Mouse (Mus musculus): ENCODE results near the gene Chrng. TPM values are rescaled to one million over a fixed set of nuclear protein-coding genes. Genes with fewer than 3 reads are reported as not detected.
A peak's percentile ranks its signal among the peaks of the same experiment; 100 is the strongest.

Chrng gene
- polyA plus RNA-seq, 1 experiment from 2014 or later = not detected

DNA sequence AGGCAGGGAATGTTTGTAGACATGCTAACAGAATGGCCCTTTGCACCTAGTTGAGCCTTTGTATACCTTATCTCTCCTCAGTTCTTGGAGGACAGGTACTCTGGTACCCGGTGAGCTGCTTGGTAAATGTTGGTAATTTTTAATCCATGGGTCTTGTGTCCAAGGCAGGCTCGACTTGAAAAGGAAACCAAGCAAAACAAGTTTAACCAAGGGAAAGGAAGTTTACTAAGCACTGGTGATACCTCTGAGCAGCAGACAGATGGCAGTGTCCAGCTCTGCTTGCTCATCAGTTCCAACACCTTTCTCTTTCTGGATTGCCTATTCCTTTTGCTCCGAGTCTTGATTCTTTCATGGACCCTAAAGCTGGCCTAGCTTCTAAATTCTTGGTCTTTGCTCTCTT is 13.5 kb downstream of the Chrng start:
- Histone ChIP-seq H3K9me3 (replicated peaks; ENCODE audit: low read length) (no peaks in the 10 kb centered on the region), H3K36me3 (ENCODE audit: insufficient read depth, low read length) (peaks cover 27% of the 10 kb centered on the region), H3K9ac (ENCODE audit: low read depth, low read length) (no peak overlapping the region), H3K4me1 (replicated peaks; ENCODE audit: insufficient read depth, low read length) (peaks cover 6% of the 10 kb centered on the region; the same call in 1 of the 2 replicates), H3K4me2 (ENCODE audit: low read length) (no peak overlapping the region), H3K27ac (0 out of 2 replicates have a peak overlapping the region, but pooled peaks have one; percentile 19), H3K27me3 (ENCODE audit: insufficient read depth, low read length) (no peaks in the 10 kb centered on the region), H3K4me3 (replicated peaks; ENCODE audit: low read depth, low read length) (no peak overlapping the region)
- TF ChIP-seq CTCF (IDR thresholded peaks at IDR 0.05; ENCODE audit: low read depth) = peak; percentile 80
- ATAC-seq (replicated peaks; ENCODE audit: low FRiP score, low read depth) (no peak), DNase-seq (ENCODE audit: low spot score) (peak; percentile 69)
- WGBS = 54% methylated on average over 3 of the region's 3 CpGs

DNA sequence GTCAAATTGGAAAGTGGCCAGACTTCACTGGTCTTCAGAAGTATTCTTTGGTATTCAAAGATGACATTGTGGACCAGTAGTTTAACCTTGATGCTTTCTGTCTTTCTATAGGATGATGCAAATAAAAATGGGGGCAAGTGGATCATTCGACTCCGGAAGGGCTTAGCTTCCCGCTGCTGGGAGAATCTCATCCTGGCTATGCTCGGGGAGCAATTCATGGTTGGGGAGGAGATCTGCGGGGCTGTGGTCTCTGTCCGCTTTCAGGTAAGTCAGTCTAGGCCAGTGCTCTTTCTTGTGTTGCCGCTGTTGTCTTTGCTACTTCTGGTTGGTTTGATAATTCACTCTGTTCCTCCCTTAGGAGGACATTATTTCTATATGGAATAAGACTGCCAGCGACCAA is 21.3 kb downstream of the Chrng start:
- DNase-seq (ENCODE audit: low spot score) = no peak
- Histone ChIP-seq H3K9ac (ENCODE audit: low read depth, low read length) (no peak overlapping the region), H3K9me3 (replicated peaks; ENCODE audit: low read length) (no peaks in the 10 kb centered on the region), H3K27ac (no peak overlapping the region), H3K4me1 (replicated peaks; ENCODE audit: insufficient read depth, low read length) (no peaks in the 10 kb centered on the region), H3K4me2 (ENCODE audit: low read length) (no peak overlapping the region), H3K36me3 (ENCODE audit: insufficient read depth, low read length) (peaks cover 80% of the 10 kb centered on the region), H3K27me3 (ENCODE audit: insufficient read depth, low read length) (no peaks in the 10 kb centered on the region), H3K4me3 (replicated peaks; ENCODE audit: low read depth, low read length) (no peak overlapping the region)
- TF ChIP-seq CTCF (IDR thresholded peaks at IDR 0.05; ENCODE audit: low read depth) = no peak
- no peak for ATAC-seq (replicated peaks; ENCODE audit: low FRiP score, low read depth)
- whole genome bisulfite sequencing = 97% methylated on average over 8 of the region's 8 CpGs

DNA sequence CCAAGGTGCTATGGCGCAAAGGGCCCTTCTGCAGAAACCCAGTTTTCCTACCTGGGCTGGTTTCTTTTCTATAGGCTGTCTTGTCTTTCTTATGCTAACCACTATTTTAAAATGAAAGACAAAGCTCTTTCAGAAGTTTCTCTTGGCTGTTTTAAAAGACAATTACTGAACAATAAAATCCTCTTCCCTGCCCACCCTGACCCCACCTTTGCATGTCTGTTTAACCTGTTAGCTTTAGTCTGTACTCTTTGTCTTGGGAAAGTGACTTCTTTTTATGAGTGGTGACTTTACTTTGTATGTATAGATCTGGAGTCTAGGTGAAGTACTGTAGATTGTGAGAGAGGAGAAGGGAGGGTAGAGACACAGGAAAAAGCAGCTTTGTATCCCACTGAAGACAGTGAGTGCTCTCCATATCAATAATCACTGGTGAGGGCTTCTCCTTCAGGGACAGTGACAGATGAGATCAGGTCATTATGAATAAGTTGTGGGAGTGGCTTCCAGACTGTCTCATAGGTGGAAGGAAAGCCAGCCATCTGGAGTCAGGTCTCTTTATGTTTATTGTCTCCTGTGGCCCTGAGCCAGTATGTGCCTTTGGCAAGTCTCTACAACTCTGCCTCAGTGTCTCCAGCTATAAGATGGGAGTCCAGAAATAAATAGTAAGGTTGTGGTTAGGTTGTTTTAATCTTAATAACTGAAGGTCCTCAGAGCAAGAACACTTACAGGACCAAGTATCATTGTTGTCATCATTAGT is 22.1 kb downstream of the Chrng start:
- H3K9ac ChIP-seq (ENCODE audit: low read depth, low read length) = no peak overlapping the region
- H3K27ac ChIP-seq = no peak overlapping the region
- WGBS = 100% methylated on average over 1 of the region's 1 CpGs
- H3K9me3 ChIP-seq (replicated peaks; ENCODE audit: low read length) = no peaks in the 10 kb centered on the region
- TF ChIP-seq CTCF (IDR thresholded peaks at IDR 0.05; ENCODE audit: low read depth) = no peak
- no peaks in the 10 kb centered on the region for H3K27me3 ChIP-seq (ENCODE audit: insufficient read depth, low read length)
- peaks cover 77% of the 10 kb centered on the region for H3K36me3 ChIP-seq (ENCODE audit: insufficient read depth, low read length)
- H3K4me3 ChIP-seq (replicated peaks; ENCODE audit: low read depth, low read length) = no peak overlapping the region
- no peak for ATAC-seq (replicated peaks; ENCODE audit: low FRiP score, low read depth)
- H3K4me1 ChIP-seq (replicated peaks; ENCODE audit: insufficient read depth, low read length) = no peaks in the 10 kb centered on the region
- no peak for DNase-seq (ENCODE audit: low spot score)
- no peak overlapping the region for H3K4me2 ChIP-seq (ENCODE audit: low read length)

DNA sequence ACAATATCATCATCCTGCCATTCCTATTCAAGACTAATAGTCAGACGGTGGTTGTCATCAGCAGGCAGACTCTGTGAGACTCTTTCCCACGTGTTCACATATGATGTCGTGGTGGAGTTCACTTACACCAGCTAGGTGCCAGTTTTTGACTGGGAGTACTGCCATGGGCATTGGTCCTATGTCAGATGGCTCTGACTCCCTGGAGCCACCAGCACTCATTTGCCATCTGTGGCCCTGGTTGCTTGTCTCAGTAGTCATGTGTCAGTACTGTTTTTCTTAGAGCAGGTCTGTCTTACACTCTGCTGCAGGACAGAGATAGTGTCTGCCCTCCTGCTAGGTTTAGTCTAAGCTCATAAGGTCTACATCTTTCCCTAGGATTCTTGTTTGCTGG is 22.7 kb downstream of the Chrng start:
- DNase-seq (ENCODE audit: low spot score) = no peak
- no peak for ATAC-seq (replicated peaks; ENCODE audit: low FRiP score, low read depth)
- H3K36me3 ChIP-seq (ENCODE audit: insufficient read depth, low read length) = peaks cover 76% of the 10 kb centered on the region
- H3K4me2 ChIP-seq (ENCODE audit: low read length) = no peak overlapping the region
- H3K9me3 ChIP-seq (replicated peaks; ENCODE audit: low read length) = no peaks in the 10 kb centered on the region
- H3K4me3 ChIP-seq (replicated peaks; ENCODE audit: low read depth, low read length) = no peak overlapping the region
- no peak for TF ChIP-seq CTCF (IDR thresholded peaks at IDR 0.05; ENCODE audit: low read depth)
- no peak overlapping the region for H3K9ac ChIP-seq (ENCODE audit: low read depth, low read length)
- H3K27ac ChIP-seq = no peak overlapping the region
- WGBS = 93% methylated on average over 3 of the region's 3 CpGs
- no peaks in the 10 kb centered on the region for H3K27me3 ChIP-seq (ENCODE audit: insufficient read depth, low read length)
- no peaks in the 10 kb centered on the region for H3K4me1 ChIP-seq (replicated peaks; ENCODE audit: insufficient read depth, low read length)

DNA sequence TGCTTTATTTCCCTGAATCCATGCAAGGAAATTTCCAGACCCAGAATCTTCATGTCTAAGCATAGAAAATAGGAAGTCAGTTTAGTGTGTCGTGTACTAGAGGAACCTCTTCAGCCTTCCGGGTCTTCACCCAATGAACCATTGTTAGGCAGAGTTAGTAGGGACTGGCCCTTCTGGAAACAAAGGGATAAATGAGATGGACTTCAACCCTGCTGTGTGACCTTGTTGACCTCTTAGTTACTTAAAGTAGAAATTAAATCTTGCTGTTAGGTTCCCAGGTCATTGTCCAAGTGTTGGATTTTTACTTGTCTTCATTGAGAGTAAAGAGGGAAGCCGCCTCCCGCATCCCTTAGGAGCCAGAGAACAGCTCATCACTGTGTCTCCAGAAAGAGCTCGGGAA is 26.1 kb downstream of the Chrng start:
- Histone ChIP-seq H3K9me3 (replicated peaks; ENCODE audit: low read length) (no peaks in the 10 kb centered on the region), H3K4me1 (replicated peaks; ENCODE audit: insufficient read depth, low read length) (no peaks in the 10 kb centered on the region), H3K27me3 (ENCODE audit: insufficient read depth, low read length) (no peaks in the 10 kb centered on the region), H3K36me3 (ENCODE audit: insufficient read depth, low read length) (peaks cover 56% of the 10 kb centered on the region), H3K27ac (no peak overlapping the region), H3K9ac (ENCODE audit: low read depth, low read length) (no peak overlapping the region), H3K4me3 (replicated peaks; ENCODE audit: low read depth, low read length) (no peak overlapping the region), H3K4me2 (ENCODE audit: low read length) (no peak overlapping the region)
- ATAC-seq (replicated peaks; ENCODE audit: low FRiP score, low read depth) = no peak
- no peak for DNase-seq (ENCODE audit: low spot score)
- TF ChIP-seq CTCF (IDR thresholded peaks at IDR 0.05; ENCODE audit: low read depth) = no peak
- 89% methylated on average over 5 of the region's 5 CpGs for WGBS

DNA sequence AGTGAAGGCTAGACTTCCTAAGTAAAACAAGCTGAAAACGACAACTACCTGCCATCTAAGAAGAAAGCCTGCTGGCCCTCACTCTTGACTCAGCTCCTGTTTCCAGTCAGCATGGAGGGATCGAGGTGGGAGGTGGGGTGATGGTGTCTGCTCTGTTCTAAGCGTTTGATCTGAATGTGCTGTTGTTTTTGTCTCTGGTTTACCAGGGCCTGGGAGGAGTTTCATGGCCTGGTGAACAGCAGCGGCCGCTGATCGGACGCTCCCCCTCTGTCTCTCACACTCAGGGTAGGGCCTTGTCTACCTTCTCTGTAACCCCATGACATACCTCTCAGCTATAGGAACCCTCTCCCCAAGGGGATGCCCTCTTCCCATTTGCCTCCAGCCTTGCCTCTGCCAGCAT is 27.7 kb downstream of the Chrng start:
- H3K27me3 ChIP-seq (ENCODE audit: insufficient read depth, low read length) = no peaks in the 10 kb centered on the region
- ATAC-seq (replicated peaks; ENCODE audit: low FRiP score, low read depth) = peak; percentile 68
- no peaks in the 10 kb centered on the region for H3K4me1 ChIP-seq (replicated peaks; ENCODE audit: insufficient read depth, low read length)
- WGBS = 40% methylated on average over 7 of the region's 7 CpGs
- no peak for TF ChIP-seq CTCF (IDR thresholded peaks at IDR 0.05; ENCODE audit: low read depth)
- no peak overlapping the region for H3K27ac ChIP-seq
- H3K4me2 ChIP-seq (ENCODE audit: low read length) = no peak overlapping the region
- H3K4me3 ChIP-seq (replicated peaks; ENCODE audit: low read depth, low read length) = no peak overlapping the region
- H3K9me3 ChIP-seq (replicated peaks; ENCODE audit: low read length) = no peaks in the 10 kb centered on the region
- DNase-seq (ENCODE audit: low spot score) = peak; percentile 73
- no peak overlapping the region for H3K9ac ChIP-seq (ENCODE audit: low read depth, low read length)
- peaks cover 46% of the 10 kb centered on the region for H3K36me3 ChIP-seq (ENCODE audit: insufficient read depth, low read length)
